Mouse (Mus musculus) liver, adult 2 months (tissue): ENCODE measurements around the gene Stk4. TPM values are rescaled to one million over a fixed set of nuclear protein-coding genes. Genes with fewer than 3 reads are reported as not detected.

ENCODE experiments used
- DNase-seq: peaks from one replicate; pipeline ENCODE4 v3.0.0-alpha.2; 2011; ENCODE audit warnings: low read depth, low spot score; ENCODE audit errors: extremely low read depth
- H3K27ac ChIP-seq: fragments of 200-500 bp; replicated peaks from 2 replicates; pipeline ENCODE4 v1.5.1; 2012; ENCODE audit warnings: low read depth, mild to moderate bottlenecking, control low read depth, inconsistent platforms, low read length; ENCODE audit not compliant: insufficient read depth
- H3K27me3 ChIP-seq: fragments of 200-500 bp; 2 replicates; pipeline ENCODE4 v1.6.1; 2012; ENCODE audit warnings: mild to moderate bottlenecking, moderate library complexity, low read length, inconsistent platforms; ENCODE audit not compliant: control insufficient read depth, insufficient read depth
- H3K36me3 ChIP-seq: fragments of 200-500 bp; 2 replicates; pipeline ENCODE4 v1.6.1; 2012; ENCODE audit warnings: low read length, inconsistent platforms; ENCODE audit not compliant: control insufficient read depth, insufficient read depth
- H3K4me1 ChIP-seq: fragments of 200-500 bp; 2 replicates; pipeline ENCODE4 v1.6.1; 2011; ENCODE audit warnings: low read length; ENCODE audit not compliant: control insufficient read depth, insufficient read depth
- H3K4me3 ChIP-seq: fragments of 200-500 bp; 2 replicates; pipeline ENCODE4 v1.5.1; 2011; ENCODE audit warnings: low read depth, mild to moderate bottlenecking, control low read depth, low read length, moderate library complexity; ENCODE audit not compliant: insufficient read depth
- H3K79me2 ChIP-seq: fragments of 200-500 bp; 2 replicates; pipeline ENCODE4 v1.6.1; 2012; ENCODE audit warnings: inconsistent platforms, mild to moderate bottlenecking, low read length, moderate library complexity; ENCODE audit not compliant: control insufficient read depth, insufficient read depth
- H3K9ac ChIP-seq: fragments of 200-500 bp; 2 replicates; pipeline ENCODE4 v1.6.1; 2012; ENCODE audit warnings: low read depth, mild to moderate bottlenecking, control low read depth, inconsistent platforms, low read length
- CTCF ChIP-seq: fragments of 200-500 bp; IDR thresholded peaks from 2 replicates; pipeline ENCODE4 v1.5.1; 2011; ENCODE audit warnings: low read depth, low read length, control low read depth
- POLR2A ChIP-seq: fragments of 200-500 bp; IDR thresholded peaks from 2 replicates; pipeline ENCODE4 v1.6.1; 2011; ENCODE audit warnings: low read length, control low read depth; ENCODE audit not compliant: insufficient read depth; ENCODE audit errors: extremely low read depth
- WGBS: fragments of 180-500 bp; shearing (Covaris S2); methylation state at CpG from one replicate; pipeline ENCODE4 v1.1.7; 2018; 5-methylcytosine and 5-hydroxymethylcytosine counted together
- polyA plus RNA-seq: library from polyadenylated mRNA; depleted of rRNA; stranded (reverse); fragments of >200 nt; gene quantifications from 2 replicates; pipeline ENCODE4 v1.2.3, GENCODE M21; 2012
- total RNA-seq: library from RNA; depleted of rRNA; stranded (reverse); fragments of >200 nt; gene quantifications from 2 replicates; pipeline ENCODE4 v1.2.3, GENCODE M21; 2014

Gene Stk4
- total and polyA plus RNA-seq, 2 experiments = 4.7 to 13.9 TPM

DNA sequence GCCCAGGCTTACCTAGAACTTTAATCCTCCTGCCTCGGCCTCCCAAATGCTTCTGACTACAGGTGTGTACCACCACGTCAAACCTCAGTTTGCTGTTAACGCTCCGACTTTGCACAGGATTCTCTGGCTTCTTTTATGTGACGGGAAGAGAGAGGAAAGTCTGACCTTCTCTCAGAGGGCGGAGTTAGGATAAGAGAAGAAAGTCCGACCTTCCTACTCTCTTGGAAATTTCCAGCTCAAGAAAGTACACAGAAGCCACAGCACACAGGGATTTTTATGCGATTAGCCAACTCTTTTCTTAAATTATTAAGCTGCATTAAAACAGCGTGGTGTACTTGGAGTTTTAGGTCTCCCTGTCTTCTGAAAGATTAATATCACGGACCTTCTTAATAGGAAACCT is 74.4 kb downstream of the Stk4 start:
- 87% methylated on average over 10 of the region's 10 CpGs for WGBS
- no peak for DNase-seq
- TF ChIP-seq POLR2A = no peak
- no peak for TF ChIP-seq CTCF

DNA sequence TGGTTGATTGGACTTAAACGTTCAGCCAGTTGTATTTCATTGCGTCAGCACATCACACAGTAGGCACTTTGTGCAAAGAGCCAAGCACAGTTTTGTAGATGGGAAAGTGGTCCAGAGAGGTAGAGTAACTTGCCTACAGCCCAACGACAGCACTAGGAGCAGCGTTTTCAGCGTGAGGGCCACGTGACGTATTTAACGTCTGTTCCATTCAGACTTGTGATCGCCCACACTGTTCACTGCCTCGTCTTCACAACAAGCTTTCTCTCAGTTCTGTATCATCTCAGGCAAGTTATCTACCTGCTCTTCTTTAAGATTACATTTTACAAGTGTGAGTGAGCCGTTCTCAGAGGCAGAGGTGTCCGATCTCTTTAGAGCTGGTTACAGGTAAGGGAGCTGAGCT is 76.4 kb downstream of the Stk4 start:
- Histone ChIP-seq H3K36me3 (no peaks in the 10 kb centered on the region), H3K27ac (no peak overlapping the region), H3K27me3 (no peaks in the 10 kb centered on the region), H3K79me2 (no peaks in the 10 kb centered on the region), H3K4me3 (no peak overlapping the region), H3K4me1 (no peaks in the 10 kb centered on the region), H3K9ac (no peak overlapping the region)
- no peak for TF ChIP-seq CTCF
- no peak for TF ChIP-seq POLR2A
- WGBS = 89% methylated on average over 12 of the region's 12 CpGs
- DNase-seq = no peak

More for the DNA sequence above, 74.4 kb downstream of the Stk4 start:
- Histone ChIP-seq H3K36me3 (no peaks in the 10 kb centered on the region), H3K4me3 (no peak overlapping the region), H3K27ac (no peak overlapping the region), H3K9ac (no peak overlapping the region), H3K4me1 (no peaks in the 10 kb centered on the region), H3K27me3 (no peaks in the 10 kb centered on the region), H3K79me2 (no peaks in the 10 kb centered on the region)

DNA sequence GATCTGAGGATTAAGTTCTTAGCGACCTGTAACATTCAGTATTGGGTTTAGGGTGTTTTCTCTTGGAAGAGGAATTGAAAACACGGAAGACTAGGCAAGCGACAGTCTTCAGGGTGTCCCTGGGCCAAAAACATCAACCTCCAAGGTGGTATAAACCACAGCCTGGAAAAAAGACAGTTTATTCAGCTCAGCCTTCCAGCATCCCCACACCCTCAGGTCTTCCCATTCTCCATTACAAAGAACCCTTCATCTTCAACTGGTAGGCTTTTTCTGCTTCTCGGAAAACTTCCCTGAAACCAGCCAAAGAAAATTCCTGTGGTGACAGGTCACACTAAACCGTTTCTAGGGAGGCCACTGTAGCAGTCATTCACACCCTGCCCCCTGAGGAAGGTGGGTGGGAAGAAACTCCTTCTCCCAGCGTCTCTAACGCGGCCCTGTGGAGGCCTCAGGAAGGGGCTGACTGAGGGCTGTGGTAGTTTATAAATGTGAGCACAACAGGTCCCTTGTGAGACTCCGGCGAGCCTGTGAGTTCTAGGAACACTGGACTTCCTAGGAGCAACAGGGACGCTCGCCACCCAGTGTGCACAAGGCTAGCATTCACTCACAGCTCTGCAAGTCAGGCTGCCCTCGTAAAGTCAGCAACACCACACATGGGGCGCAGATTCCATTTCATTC is 80.1 kb downstream of the Stk4 start:
- TF ChIP-seq POLR2A (no peak), CTCF (no peak)
- H3K36me3 ChIP-seq = peaks cover 17% of the 10 kb centered on the region
- no peak overlapping the region for H3K4me3 ChIP-seq
- 87% methylated on average over 14 of the region's 14 CpGs for WGBS
- H3K27ac ChIP-seq = no peak overlapping the region
- no peaks in the 10 kb centered on the region for H3K27me3 ChIP-seq
- no peaks in the 10 kb centered on the region for H3K4me1 ChIP-seq
- no peak for DNase-seq
- H3K9ac ChIP-seq = no peak overlapping the region
- H3K79me2 ChIP-seq = no peaks in the 10 kb centered on the region

DNA sequence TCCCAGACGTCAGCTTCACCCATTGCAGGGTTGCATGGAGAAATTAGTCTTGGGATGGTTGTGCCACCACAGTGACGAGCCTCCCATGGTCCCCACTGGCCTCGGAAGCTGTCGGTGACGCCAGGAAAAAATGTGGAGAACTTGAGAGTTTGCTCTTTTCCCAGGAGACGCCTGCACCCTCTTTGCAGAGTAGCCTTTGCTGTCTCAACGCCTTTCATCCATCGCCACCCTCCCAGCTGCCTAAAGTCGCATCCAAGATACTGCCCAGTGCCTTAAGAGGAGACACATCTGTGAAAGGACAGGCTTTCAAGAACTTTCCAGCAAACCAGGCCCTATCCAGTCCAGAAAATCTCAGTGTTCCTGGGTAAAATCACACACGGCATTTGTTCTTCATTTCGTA is 82.2 kb downstream of the Stk4 start:
- Histone ChIP-seq H3K4me1 (no peaks in the 10 kb centered on the region), H3K36me3 (peaks cover 17% of the 10 kb centered on the region), H3K4me3 (no peak overlapping the region), H3K9ac (no peak overlapping the region), H3K27me3 (no peaks in the 10 kb centered on the region), H3K27ac (no peak overlapping the region), H3K79me2 (no peaks in the 10 kb centered on the region)
- no peak for DNase-seq
- WGBS = 88% methylated on average over 11 of the region's 11 CpGs
- TF ChIP-seq POLR2A (no peak), CTCF (no peak)

DNA sequence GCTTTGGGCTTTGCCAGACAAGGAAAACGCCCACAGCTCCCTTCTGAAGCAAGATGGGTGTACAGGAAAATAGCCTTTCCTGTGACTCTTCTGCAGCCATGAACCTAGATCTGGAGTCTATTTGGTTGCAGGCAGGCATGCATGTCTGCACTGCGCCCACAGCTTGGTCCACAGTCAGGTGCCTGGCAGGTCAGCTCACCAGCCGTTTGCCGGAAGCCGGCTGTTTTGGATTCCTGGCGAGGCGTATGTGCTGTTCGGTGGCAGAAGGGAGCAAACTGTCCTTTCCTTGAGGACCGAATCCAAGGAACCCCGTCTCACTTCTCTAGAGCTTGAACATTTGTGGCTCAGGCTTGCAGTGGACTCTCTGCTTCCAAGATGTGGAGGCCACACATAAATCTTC is 83.9 kb downstream of the Stk4 start:
- H3K27ac ChIP-seq = no peak overlapping the region
- TF ChIP-seq POLR2A (no peak), CTCF (no peak)
- H3K4me1 ChIP-seq = no peaks in the 10 kb centered on the region
- WGBS = 93% methylated on average over 10 of the region's 10 CpGs
- peaks cover 17% of the 10 kb centered on the region for H3K36me3 ChIP-seq
- no peaks in the 10 kb centered on the region for H3K27me3 ChIP-seq
- H3K4me3 ChIP-seq = no peak overlapping the region
- no peak for DNase-seq
- no peak overlapping the region for H3K9ac ChIP-seq
- no peaks in the 10 kb centered on the region for H3K79me2 ChIP-seq

DNA sequence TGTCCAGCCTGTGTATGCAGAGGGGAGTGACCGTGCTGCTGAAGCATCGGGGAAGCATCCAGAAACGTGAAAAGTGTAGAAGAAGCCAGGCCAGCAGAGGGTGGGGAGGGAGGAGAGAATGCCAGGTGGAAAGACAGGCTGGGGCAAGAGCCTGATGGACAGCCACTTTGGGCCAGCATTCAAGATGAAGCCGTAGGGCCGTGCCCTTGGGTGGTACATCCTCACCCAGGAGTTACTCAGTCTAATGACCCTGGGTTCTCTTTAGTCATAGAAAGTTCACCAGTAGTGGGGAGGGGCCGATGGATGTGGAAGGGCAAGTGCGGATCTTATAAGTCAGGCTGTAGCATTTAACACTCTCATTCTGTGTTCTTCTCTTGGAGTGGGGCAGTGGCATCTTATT is 86.0 kb downstream of the Stk4 start:
- Histone ChIP-seq H3K36me3 (peaks cover 17% of the 10 kb centered on the region), H3K4me1 (no peaks in the 10 kb centered on the region), H3K4me3 (no peak overlapping the region), H3K27me3 (no peaks in the 10 kb centered on the region), H3K9ac (no peak overlapping the region), H3K27ac (no peak overlapping the region), H3K79me2 (no peaks in the 10 kb centered on the region)
- WGBS = 88% methylated on average over 7 of the region's 7 CpGs
- no peak for DNase-seq
- no peak for TF ChIP-seq CTCF
- no peak for TF ChIP-seq POLR2A
